Mouse (Mus musculus): ENCODE measurements at regions not wholly inside any gene's neighbourhood (a gene's known extent, or its start where the extent isn't known, plus 50 kb on each side); places are given as distances from the start of the nearest gene placed in this dataset.

DNA sequence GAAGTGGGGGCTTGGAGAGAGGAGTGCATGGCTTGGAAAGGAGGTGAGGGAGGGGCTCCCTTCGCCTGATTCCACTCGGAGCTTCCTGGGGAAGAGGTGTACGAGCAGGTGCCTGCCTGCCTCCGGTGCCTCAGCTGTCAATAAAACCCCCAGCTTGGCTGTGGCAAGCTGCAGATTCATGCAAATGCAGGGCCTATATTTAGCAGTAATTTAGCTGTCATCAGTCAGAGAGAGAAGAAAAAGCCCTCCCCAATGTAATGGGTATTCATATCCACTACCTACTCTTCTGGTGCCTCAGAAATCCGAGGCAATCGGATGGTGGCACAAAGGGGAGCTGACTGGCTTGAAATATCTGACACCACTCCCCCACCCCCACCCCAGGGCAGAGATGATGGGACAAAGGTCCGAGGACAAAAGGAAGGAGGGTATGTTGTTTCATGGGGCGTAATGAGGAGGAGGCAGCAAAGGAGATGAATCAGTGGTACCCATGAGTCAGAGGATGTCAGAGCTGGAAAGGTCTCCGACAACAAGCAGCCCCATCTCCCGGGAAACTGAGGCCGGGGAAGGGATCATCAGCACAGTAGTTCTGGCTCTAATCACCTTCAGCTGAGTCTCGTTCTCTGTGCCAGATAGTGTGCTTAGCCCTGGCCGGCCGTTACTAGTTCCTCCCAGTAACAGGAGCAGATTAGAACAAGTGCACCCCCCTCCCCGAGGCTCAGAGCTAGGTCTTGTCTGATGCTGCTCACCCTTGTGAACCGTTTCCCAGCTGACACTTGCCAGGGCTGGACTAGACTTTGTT, 109.2 kb downstream of the CK137956 start:
- TF ChIP-seq USF1 (IDR thresholded peaks at IDR 0.05; ENCODE audit: low read depth, low read length) (no peak), SMC3 (IDR thresholded peaks at IDR 0.05; ENCODE audit: low read depth, low read length) (no peak), ZC3H11A (IDR thresholded peaks at IDR 0.05; ENCODE audit: low read depth, low read length) (no peak), ELF1 (IDR thresholded peaks at IDR 0.05; ENCODE audit: low read depth, low read length) (no peak), NRF1 (IDR thresholded peaks at IDR 0.05; ENCODE audit: low read depth, low read length) (no peak), POLR2A (IDR thresholded peaks at IDR 0.05; ENCODE audit: low read depth, low read length) (no peak), CTCF (conservative IDR thresholded peaks at IDR 0.05 in 1 of 2, IDR thresholded peaks at IDR 0.05 in 1 of 2; ENCODE audit: low read depth in 2 of 2, low read length in 2 of 2) (no peak), USF2 (conservative IDR thresholded peaks at IDR 0.05; ENCODE audit: low read depth, low read length) (no peak), HCFC1 (IDR thresholded peaks at IDR 0.05; ENCODE audit: low read depth, low read length) (no peak)

Data from CH12.LX (cell line).